Mouse (Mus musculus) urinary bladder, postnatal 14 days (tissue): Measurements from ENCODE around the gene Nrxn1.

Experiments
- DNase-seq: peaks from one replicate; pipeline ENCODE4 v3.0.0; 2021; ENCODE audit warnings: low spot score

Gene Nrxn1

GRCm38 (mm10) chr17:90435836-90436235 is 657.0 kb downstream of the Nrxn1 start:
- DNase-seq: no peak

GRCm38 (mm10) chr17:90435371-90435770 is 657.5 kb downstream of the Nrxn1 start:
- no peak for DNase-seq

GRCm38 (mm10) chr17:90430211-90430610 is 662.7 kb downstream of the Nrxn1 start:
- DNase-seq: no peak

- no peak for DNase-seq
Observed at GRCm38 (mm10) chr17:90425974-90426373, 666.9 kb downstream of the Nrxn1 start.

- DNase-seq: no peak
Observed at GRCm38 (mm10) chr17:90422591-90422990, 670.3 kb downstream of the Nrxn1 start.

GRCm38 (mm10) chr17:90420757-90421156 is 672.1 kb downstream of the Nrxn1 start:
- no peak for DNase-seq

- DNase-seq: no peak
Observed at GRCm38 (mm10) chr17:90419615-90420014, 673.3 kb downstream of the Nrxn1 start.

- DNase-seq: no peak
Observed at GRCm38 (mm10) chr17:90396357-90396756, 696.5 kb downstream of the Nrxn1 start.

- DNase-seq: no peak
Observed at GRCm38 (mm10) chr17:90394606-90395005, 698.3 kb downstream of the Nrxn1 start.

- no peak for DNase-seq
Observed at GRCm38 (mm10) chr17:90392751-90393150, 700.1 kb downstream of the Nrxn1 start.

GRCm38 (mm10) chr17:90390316-90391212 is 702.3 kb downstream of the Nrxn1 start:
- DNase-seq: no peak

- no peak for DNase-seq
Observed at GRCm38 (mm10) chr17:90384856-90385255, 708.0 kb downstream of the Nrxn1 start.

- DNase-seq: no peak
Observed at GRCm38 (mm10) chr17:90382496-90383443, 710.1 kb downstream of the Nrxn1 start.

GRCm38 (mm10) chr17:90376533-90376932 is 716.3 kb downstream of the Nrxn1 start:
- no peak for DNase-seq

- DNase-seq: no peak
Observed at GRCm38 (mm10) chr17:90362169-90362568, 730.7 kb downstream of the Nrxn1 start.

- no peak for DNase-seq
Observed at GRCm38 (mm10) chr17:90349385-90350095, 743.3 kb downstream of the Nrxn1 start.

GRCm38 (mm10) chr17:90346735-90347475 is 746.0 kb downstream of the Nrxn1 start:
- no peak for DNase-seq

GRCm38 (mm10) chr17:90333445-90333844 is 759.4 kb downstream of the Nrxn1 start:
- DNase-seq: no peak

GRCm38 (mm10) chr17:90323674-90324073 is 769.2 kb downstream of the Nrxn1 start:
- no peak for DNase-seq

- no peak for DNase-seq
Observed at GRCm38 (mm10) chr17:90272225-90272624, 820.6 kb downstream of the Nrxn1 start.

- no peak for DNase-seq
Observed at GRCm38 (mm10) chr17:90271165-90271564, 821.7 kb downstream of the Nrxn1 start.
